Mouse (Mus musculus) limb, embryonic 12.5 days (tissue): Measurements from ENCODE around the gene Speg. TPM values are rescaled to one million over a fixed set of nuclear protein-coding genes. Genes with fewer than 3 reads are reported as not detected.

Experiments used
- ATAC-seq: fragments of 200-750 bp; cut with Nextera tagmentation; 2 replicates; pipeline ENCODE4 v1.8.0; 2017; ENCODE audit warnings: low read depth, moderate TSS enrichment; ENCODE audit not compliant: insufficient number of reproducible peaks, insufficient read depth, low FRiP score, low TSS enrichment
- H3K27ac ChIP-seq: fragments of 300-500 bp; sonication (generic); 2 replicates; pipeline ENCODE4 v1.5.1; 2016; ENCODE audit warnings: mild to moderate bottlenecking, moderate library complexity
- H3K27me3 ChIP-seq: fragments of 300-500 bp; sonication (generic); 2 replicates; pipeline ENCODE4 v1.6.1; 2016; ENCODE audit warnings: mild to moderate bottlenecking, moderate library complexity
- H3K36me3 ChIP-seq: fragments of 300-500 bp; sonication (generic); 2 replicates; pipeline ENCODE4 v1.6.1; 2016; ENCODE audit warnings: mild to moderate bottlenecking, moderate library complexity
- H3K4me1 ChIP-seq: fragments of 300-500 bp; sonication (generic); replicated peaks from 2 replicates; pipeline ENCODE4 v1.6.1; 2016
- H3K4me2 ChIP-seq: fragments of 300-500 bp; sonication (generic); 2 replicates; pipeline ENCODE4 v1.6.1; 2016; ENCODE audit warnings: mild to moderate bottlenecking, moderate library complexity
- H3K4me3 ChIP-seq: fragments of 300-500 bp; sonication (generic); replicated peaks from 2 replicates; pipeline ENCODE4 v1.5.1; 2016; ENCODE audit warnings: mild to moderate bottlenecking
- H3K9ac ChIP-seq: fragments of 300-500 bp; sonication (generic); replicated peaks from 2 replicates; pipeline ENCODE4 v1.6.1; 2016; ENCODE audit warnings: mild to moderate bottlenecking, moderate library complexity
- H3K9me3 ChIP-seq: fragments of 300-500 bp; sonication (generic); 2 replicates; pipeline ENCODE4 v1.6.1; 2016; ENCODE audit warnings: mild to moderate bottlenecking, moderate library complexity
- WGBS: fragments of 180-500 bp; shearing (Covaris S2); methylation state at CpG from one replicate; pipeline ENCODE4 v1.1.7; 2016; 5-methylcytosine and 5-hydroxymethylcytosine counted together
- polyA plus RNA-seq: library from polyadenylated mRNA; unstranded; fragments of >200 nt; fragmentation: Nextera tagmentation; extraction: Ambion mirVana; gene quantifications from 2 replicates; pipeline ENCODE4 v1.2.1, GENCODE M21; 2016

Gene Speg
- polyA plus RNA-seq, 1 experiment from 2014 or later = 30.4 TPM

GRCm38 (mm10) chr1:75399755-75400492, 24.8 kb downstream of the Speg start:
- Histone ChIP-seq H3K27me3 (no peaks in the 10 kb centered on the region), H3K36me3 (peaks cover 59% of the 10 kb centered on the region), H3K4me1 (peaks cover 29% of the 10 kb centered on the region), H3K4me3 (peak overlapping the region; percentile 26), H3K4me2 (peak overlapping the region; percentile 60), H3K27ac (peak overlapping the region; percentile 89), H3K9me3 (no peaks in the 10 kb centered on the region), H3K9ac (peak overlapping the region; percentile 48)
- peak; percentile 76 for ATAC-seq
- 5% methylated on average over 15 of the region's 15 CpGs for WGBS

- peak overlapping the region; percentile 48; the same call in 1 of the 2 replicates for H3K9ac ChIP-seq
- H3K36me3 ChIP-seq = peaks cover 63% of the 10 kb centered on the region
- no peaks in the 10 kb centered on the region for H3K9me3 ChIP-seq
- no peak for ATAC-seq
- H3K27me3 ChIP-seq = no peaks in the 10 kb centered on the region
- 39% methylated on average over 6 of the region's 6 CpGs for WGBS
- H3K4me3 ChIP-seq = peak overlapping the region; percentile 26
- H3K4me1 ChIP-seq = peaks cover 29% of the 10 kb centered on the region
- peak overlapping the region; percentile 89 for H3K27ac ChIP-seq
- peak overlapping the region; percentile 60 for H3K4me2 ChIP-seq
Measured at GRCm38 (mm10) chr1:75400493-75401115, 25.5 kb downstream of the Speg start.

- no peaks in the 10 kb centered on the region for H3K9me3 ChIP-seq
- peaks cover 4% of the 10 kb centered on the region for H3K4me1 ChIP-seq
- peaks cover 74% of the 10 kb centered on the region for H3K36me3 ChIP-seq
- 83% methylated on average over 3 of the region's 3 CpGs for WGBS
- no peak overlapping the region for H3K9ac ChIP-seq
- H3K27me3 ChIP-seq = no peaks in the 10 kb centered on the region; the same call in 1 of the 2 replicates
- ATAC-seq = no peak
- H3K27ac ChIP-seq = no peak overlapping the region
- no peak overlapping the region for H3K4me2 ChIP-seq
- no peak overlapping the region for H3K4me3 ChIP-seq
Measured at GRCm38 (mm10) chr1:75405547-75405946, 30.4 kb downstream of the Speg start.

- Histone ChIP-seq H3K27ac (no peak overlapping the region), H3K27me3 (no peaks in the 10 kb centered on the region; the same call in 1 of the 2 replicates), H3K4me3 (no peak overlapping the region), H3K4me2 (no peak overlapping the region), H3K9me3 (no peaks in the 10 kb centered on the region), H3K9ac (no peak overlapping the region), H3K36me3 (peaks cover 73% of the 10 kb centered on the region), H3K4me1 (no peaks in the 10 kb centered on the region)
- 96% methylated on average over 15 of the region's 15 CpGs for WGBS
- no peak for ATAC-seq
Measured at GRCm38 (mm10) chr1:75406173-75406572, 31.1 kb downstream of the Speg start.

- no peaks in the 10 kb centered on the region; the same call in 1 of the 2 replicates for H3K27me3 ChIP-seq
- ATAC-seq = no peak
- no peaks in the 10 kb centered on the region for H3K9me3 ChIP-seq
- H3K27ac ChIP-seq = no peak overlapping the region
- H3K4me2 ChIP-seq = no peak overlapping the region
- no peak overlapping the region for H3K9ac ChIP-seq
- H3K4me1 ChIP-seq = no peaks in the 10 kb centered on the region
- H3K36me3 ChIP-seq = peaks cover 66% of the 10 kb centered on the region
- H3K4me3 ChIP-seq = no peak overlapping the region
- WGBS = 89% methylated on average over 9 of the region's 9 CpGs
Measured at GRCm38 (mm10) chr1:75407056-75407455, 32.0 kb downstream of the Speg start.

- Histone ChIP-seq H3K4me3 (no peak overlapping the region), H3K36me3 (peaks cover 55% of the 10 kb centered on the region), H3K4me1 (no peaks in the 10 kb centered on the region), H3K27ac (no peak overlapping the region), H3K4me2 (no peak overlapping the region), H3K9me3 (no peaks in the 10 kb centered on the region), H3K27me3 (no peaks in the 10 kb centered on the region; the same call in 1 of the 2 replicates), H3K9ac (no peak overlapping the region)
- WGBS = 77% methylated on average over 4 of the region's 4 CpGs
- no peak for ATAC-seq
Measured at GRCm38 (mm10) chr1:75408210-75408609, 33.1 kb downstream of the Speg start.

- WGBS = 91% methylated on average over 7 of the region's 7 CpGs
- H3K27ac ChIP-seq = no peak overlapping the region
- H3K4me1 ChIP-seq = no peaks in the 10 kb centered on the region
- no peaks in the 10 kb centered on the region for H3K9me3 ChIP-seq
- no peak overlapping the region for H3K4me2 ChIP-seq
- no peaks in the 10 kb centered on the region; the same call in 1 of the 2 replicates for H3K27me3 ChIP-seq
- no peak overlapping the region for H3K4me3 ChIP-seq
- peaks cover 47% of the 10 kb centered on the region for H3K36me3 ChIP-seq
- ATAC-seq = no peak
- no peak overlapping the region for H3K9ac ChIP-seq
Measured at GRCm38 (mm10) chr1:75409950-75410349, 34.9 kb downstream of the Speg start.

- Histone ChIP-seq H3K36me3 (peaks cover 46% of the 10 kb centered on the region), H3K4me2 (no peak overlapping the region), H3K4me3 (no peak overlapping the region), H3K9me3 (no peaks in the 10 kb centered on the region), H3K9ac (no peak overlapping the region), H3K27me3 (no peaks in the 10 kb centered on the region), H3K4me1 (no peaks in the 10 kb centered on the region), H3K27ac (no peak overlapping the region)
- WGBS = 89% methylated on average over 3 of the region's 3 CpGs
- no peak for ATAC-seq
Measured at GRCm38 (mm10) chr1:75412196-75412595, 37.1 kb downstream of the Speg start.

- Histone ChIP-seq H3K4me3 (no peak overlapping the region), H3K27me3 (no peaks in the 10 kb centered on the region), H3K36me3 (peaks cover 49% of the 10 kb centered on the region), H3K9me3 (no peaks in the 10 kb centered on the region), H3K27ac (no peak overlapping the region), H3K9ac (no peak overlapping the region), H3K4me1 (no peaks in the 10 kb centered on the region), H3K4me2 (no peak overlapping the region)
- WGBS = 58% methylated on average over 3 of the region's 3 CpGs
- no peak for ATAC-seq
Measured at GRCm38 (mm10) chr1:75413749-75414148, 38.7 kb downstream of the Speg start.

DNA sequence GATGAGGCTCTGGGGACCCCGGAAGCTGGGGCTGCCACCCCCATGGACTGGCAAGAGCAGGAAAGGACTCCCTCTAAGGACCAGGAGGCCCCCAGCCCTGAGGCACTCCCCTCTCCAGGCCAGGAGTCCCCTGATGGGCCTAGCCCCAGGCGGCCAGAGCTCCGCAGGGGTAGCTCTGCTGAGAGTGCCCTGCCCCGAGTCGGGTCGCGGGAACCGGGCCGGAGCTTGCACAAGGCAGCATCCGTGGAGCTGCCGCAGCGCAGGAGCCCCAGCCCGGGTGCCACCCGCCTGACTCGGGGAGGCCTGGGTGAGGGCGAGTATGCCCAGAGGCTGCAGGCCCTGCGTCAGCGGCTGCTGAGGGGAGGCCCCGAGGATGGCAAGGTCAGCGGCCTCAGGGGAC, 46.7 kb downstream of the Speg start:
- Histone ChIP-seq H3K9ac (peak overlapping the region; percentile 28; the same call in 1 of the 2 replicates), H3K9me3 (no peaks in the 10 kb centered on the region), H3K27ac (no peak overlapping the region), H3K36me3 (peaks cover 16% of the 10 kb centered on the region), H3K4me1 (peaks cover 31% of the 10 kb centered on the region), H3K4me3 (peak overlapping the region; percentile 41), H3K4me2 (peak overlapping the region; percentile 75), H3K27me3 (peaks cover 55% of the 10 kb centered on the region)
- 5% methylated on average over 18 of the region's 20 CpGs for WGBS
- ATAC-seq = no peak

DNA sequence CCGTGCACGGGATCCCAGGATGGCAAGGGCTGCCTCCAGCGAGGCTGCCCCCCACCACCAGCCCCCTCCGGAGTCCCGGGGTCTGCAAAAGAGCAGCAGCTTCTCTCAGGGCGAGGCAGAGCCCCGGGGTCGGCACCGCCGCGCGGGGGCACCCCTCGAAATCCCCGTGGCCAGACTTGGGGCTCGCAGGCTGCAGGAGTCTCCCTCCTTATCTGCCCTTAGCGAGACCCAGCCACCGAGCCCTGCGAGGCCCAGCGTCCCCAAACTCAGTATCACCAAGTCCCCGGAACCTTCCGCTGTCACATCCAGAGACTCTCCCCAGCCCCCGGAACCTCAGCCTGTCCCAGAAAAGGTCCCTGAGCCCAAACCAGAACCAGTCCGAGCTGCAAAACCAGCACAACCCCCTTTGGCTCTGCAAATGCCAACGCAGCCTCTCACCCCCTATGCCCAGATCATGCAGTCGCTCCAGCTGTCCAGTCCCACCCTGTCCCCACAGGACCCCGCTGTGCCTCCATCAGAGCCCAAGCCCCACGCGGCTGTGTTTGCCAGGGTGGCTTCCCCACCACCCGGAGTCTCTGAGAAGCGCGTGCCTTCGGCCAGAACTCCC, 47.2 kb downstream of the Speg start:
- Histone ChIP-seq H3K36me3 (peaks cover 12% of the 10 kb centered on the region; the same call in 1 of the 2 replicates), H3K27ac (no peak overlapping the region), H3K4me1 (peaks cover 31% of the 10 kb centered on the region), H3K27me3 (peaks cover 59% of the 10 kb centered on the region), H3K9ac (peak overlapping the region; percentile 53), H3K4me3 (peak overlapping the region; percentile 41), H3K9me3 (no peaks in the 10 kb centered on the region), H3K4me2 (peak overlapping the region; percentile 75)
- ATAC-seq = peak; percentile 33; the same call in 1 of the 2 replicates
- 5% methylated on average over 32 of the region's 32 CpGs for WGBS
